In genomic region chr17:84943033-84943393, GRCm38 (mm10) we compare ENCODE assay signal across 25 mouse cellular contexts. TPM values are rescaled to one million over a fixed set of nuclear protein-coding genes. Genes with fewer than 3 reads are reported as not detected.
A peak's percentile ranks its signal among the peaks of the same experiment; 100 is the strongest.
DNase-seq lines count a peak whose midpoint lies in the region; ATAC-seq and TF ChIP-seq lines count a peak whose summit lies in the region.
"Had no signal": no experiment of that assay in that cellular context is flagged by ENCODE, and none has a peak within 500 bp of the region (broad histone marks: within the 10 kb centered on the region; RNA-seq: fewer than 3 reads in every experiment).

No protein-coding gene starts in this region.

- 50% methylated on average over 2 of the region's 2 CpGs for whole genome bisulfite sequencing in heart, embryonic 14.5 days
- WGBS in heart, embryonic 11.5 days (ENCODE audit: insufficient replicate concordance) = 54% methylated on average over 2 of the region's 2 CpGs
- WGBS in liver, embryonic 12.5 days (ENCODE audit: insufficient replicate concordance) = 27% methylated on average over 2 of the region's 2 CpGs
- WGBS in midbrain, embryonic 13.5 days = 64% methylated on average over 2 of the region's 2 CpGs

- TF ChIP-seq POLR2A in MEL (IDR thresholded peaks at IDR 0.05; ENCODE audit: control insufficient read depth in 1 of 2, insufficient read depth in 1 of 2, low read depth in 1 of 2, low read length in 2 of 2, poor library complexity in 1 of 2) (no peak), myocyte (IDR thresholded peaks at IDR 0.05; ENCODE audit: insufficient read length, low read depth) (no peak)

- H3K4me2 ChIP-seq in heart, embryonic 14.5 days (ENCODE audit: low read length) = no peak overlapping the region
- no peak overlapping the region for H3K4me2 ChIP-seq in heart, embryonic 11.5 days
- H3K4me2 ChIP-seq in liver, embryonic 12.5 days = no peak overlapping the region
- peak overlapping the region; percentile 50 for H3K4me2 ChIP-seq in myocyte (ENCODE audit: low read depth)
- no peak overlapping the region for H3K4me2 ChIP-seq in midbrain, embryonic 13.5 days (replicated peaks)
- H3K4me2 ChIP-seq: embryonic facial prominence, embryonic 13.5 days; limb, embryonic 15.5 days had no signal

- H3K27ac ChIP-seq in heart, embryonic 14.5 days (replicated peaks in 1 of 2; ENCODE audit: control insufficient read depth in 1 of 2, insufficient read depth in 1 of 2, low read depth in 2 of 2, low read length in 2 of 2) = peak overlapping the region; percentile 45 to 55; a peak in 2 of 4 replicates
- H3K27ac ChIP-seq in heart, embryonic 11.5 days (ENCODE audit: low read depth, low read length) = no peak overlapping the region
- H3K27ac ChIP-seq in MEL (ENCODE audit: control insufficient read depth, low read depth, low read length) = peak overlapping the region; percentile 97
- peak overlapping the region; percentile 86 for H3K27ac ChIP-seq in liver, embryonic 12.5 days
- H3K27ac ChIP-seq in midbrain, embryonic 13.5 days = no peak overlapping the region
- H3K27ac ChIP-seq: embryonic facial prominence, embryonic 13.5 days; hindbrain, postnatal 0 days; left cerebral cortex, adult 2 months; limb, embryonic 15.5 days; midbrain, embryonic 10.5 days had no signal

- peaks cover 3% of the 10 kb centered on the region; the same call in 1 of the 2 replicates for H3K9me3 ChIP-seq in heart, embryonic 14.5 days (ENCODE audit: control insufficient read depth, low read length)
- H3K9me3 ChIP-seq in heart, embryonic 11.5 days (replicated peaks; ENCODE audit: control insufficient read depth, low read length) = no peaks in the 10 kb centered on the region
- H3K9me3 ChIP-seq in MEL (replicated peaks; ENCODE audit: insufficient read depth, low read length) = no peaks in the 10 kb centered on the region
- H3K9me3 ChIP-seq in liver, embryonic 12.5 days (replicated peaks) = 0 out of 2 replicates have a peak, but pooled peaks cover 5% of the 10 kb centered on the region
- no peaks in the 10 kb centered on the region for H3K9me3 ChIP-seq in midbrain, embryonic 13.5 days
- H3K9me3 ChIP-seq: embryonic facial prominence, embryonic 13.5 days; limb, embryonic 15.5 days; midbrain, embryonic 10.5 days had no signal

- peaks cover 5 to 9% of the 10 kb centered on the region in 2 experiments; a peak in 3 of 4 replicates for H3K4me1 ChIP-seq in heart, embryonic 14.5 days (ENCODE audit: control insufficient read depth in 2 of 2, insufficient read depth in 2 of 2, low read length in 2 of 2)
- H3K4me1 ChIP-seq in heart, embryonic 11.5 days (ENCODE audit: control insufficient read depth, insufficient read depth, low read length) = peaks cover 3% of the 10 kb centered on the region
- H3K4me1 ChIP-seq in MEL (ENCODE audit: control insufficient read depth in 1 of 2, insufficient read depth in 2 of 2, low read length in 2 of 2) = peaks cover 20 to 25% of the 10 kb centered on the region in 2 experiments
- H3K4me1 ChIP-seq in liver, embryonic 12.5 days = peaks cover 49% of the 10 kb centered on the region
- H3K4me1 ChIP-seq in midbrain, embryonic 13.5 days (replicated peaks) = no peaks in the 10 kb centered on the region
- H3K4me1 ChIP-seq: embryonic facial prominence, embryonic 13.5 days; limb, embryonic 15.5 days; midbrain, embryonic 10.5 days had no signal

- no peak for TF ChIP-seq RAD21 in MEL (IDR thresholded peaks at IDR 0.05; ENCODE audit: low read depth, low read length)

- no peak for TF ChIP-seq CTCF in MEL (IDR thresholded peaks at IDR 0.05 in 2 of 3, conservative IDR thresholded peaks at IDR 0.05 in 1 of 3; ENCODE audit: control insufficient read depth in 1 of 3, insufficient read depth in 1 of 3, low read depth in 2 of 3, low read length in 3 of 3, poor library complexity in 1 of 3, severe bottlenecking in 1 of 3)

- no peaks in the 10 kb centered on the region for H3K27me3 ChIP-seq in heart, embryonic 14.5 days (ENCODE audit: control insufficient read depth, insufficient read depth, low read length)
- H3K27me3 ChIP-seq in heart, embryonic 11.5 days (ENCODE audit: control insufficient read depth, insufficient read depth, low read length) = no peaks in the 10 kb centered on the region
- H3K27me3 ChIP-seq in MEL (ENCODE audit: control insufficient read depth in 1 of 2, insufficient read depth in 2 of 2, low read length in 2 of 2) = no peaks in the 10 kb centered on the region
- H3K27me3 ChIP-seq in liver, embryonic 12.5 days (replicated peaks) = no peaks in the 10 kb centered on the region
- H3K27me3 ChIP-seq in myocyte (ENCODE audit: control insufficient read depth, insufficient read depth, insufficient read length) = no peaks in the 10 kb centered on the region
- H3K27me3 ChIP-seq in midbrain, embryonic 13.5 days = no peaks in the 10 kb centered on the region
- H3K27me3 ChIP-seq: embryonic facial prominence, embryonic 13.5 days; limb, embryonic 15.5 days had no signal

- H3K4me3 ChIP-seq in heart, embryonic 14.5 days (ENCODE audit: control insufficient read depth in 1 of 2, insufficient read depth in 1 of 2, low read depth in 1 of 2, low read length in 2 of 2) = no peak overlapping the region
- no peak overlapping the region for H3K4me3 ChIP-seq in heart, embryonic 11.5 days (ENCODE audit: low read depth, low read length)
- H3K4me3 ChIP-seq in MEL (ENCODE audit: control insufficient read depth in 1 of 2, insufficient read depth in 1 of 2, low read depth in 2 of 2, low read length in 2 of 2) (no peak overlapping the region; a peak in 1 of 4 replicates), myocyte (no peak overlapping the region)
- H3K4me3 ChIP-seq in liver, embryonic 12.5 days = no peak overlapping the region
- no peak overlapping the region for H3K4me3 ChIP-seq in midbrain, embryonic 13.5 days (replicated peaks)
- H3K4me3 ChIP-seq: embryonic facial prominence, embryonic 13.5 days; left cerebral cortex, adult 2 months; limb, embryonic 15.5 days; midbrain, embryonic 10.5 days had no signal

- H3K79me2 ChIP-seq in MEL (ENCODE audit: control insufficient read depth, insufficient read depth, low read length, poor library complexity) (no peaks in the 10 kb centered on the region), myocyte (ENCODE audit: control insufficient read depth, insufficient read depth) (no peaks in the 10 kb centered on the region)

- no peaks in the 10 kb centered on the region for H3K36me3 ChIP-seq in heart, embryonic 14.5 days (ENCODE audit: control insufficient read depth, insufficient read depth, low read length)
- no peaks in the 10 kb centered on the region for H3K36me3 ChIP-seq in heart, embryonic 11.5 days (ENCODE audit: control insufficient read depth, insufficient read depth, low read length)
- peaks cover 0 to 28% of the 10 kb centered on the region in 2 experiments; a peak in 2 of 4 replicates for H3K36me3 ChIP-seq in MEL (ENCODE audit: control insufficient read depth in 1 of 2, insufficient read depth in 2 of 2, low read length in 2 of 2)
- no peaks in the 10 kb centered on the region for H3K36me3 ChIP-seq in liver, embryonic 12.5 days
- H3K36me3 ChIP-seq in myocyte (ENCODE audit: control insufficient read depth, insufficient read depth) = no peaks in the 10 kb centered on the region
- H3K36me3 ChIP-seq in midbrain, embryonic 13.5 days = no peaks in the 10 kb centered on the region
- H3K36me3 ChIP-seq: embryonic facial prominence, embryonic 13.5 days; limb, embryonic 15.5 days; midbrain, embryonic 10.5 days had no signal

- no peak overlapping the region for H3K9ac ChIP-seq in heart, embryonic 14.5 days (ENCODE audit: low read length)
- H3K9ac ChIP-seq in heart, embryonic 11.5 days (ENCODE audit: low read depth, low read length) = no peak overlapping the region
- peak overlapping the region; percentile 36 for H3K9ac ChIP-seq in MEL (ENCODE audit: control insufficient read depth, low read depth, low read length, poor library complexity, severe bottlenecking)
- H3K9ac ChIP-seq in liver, embryonic 12.5 days = peak overlapping the region; percentile 9; the same call in 1 of the 2 replicates
- no peak overlapping the region for H3K9ac ChIP-seq in midbrain, embryonic 13.5 days (replicated peaks)
- H3K9ac ChIP-seq: embryonic facial prominence, embryonic 13.5 days; limb, embryonic 15.5 days had no signal

- no peak overlapping the region for H3ac ChIP-seq in myocyte (ENCODE audit: control insufficient read depth, insufficient read length)

- no peak for DNase-seq in MEL (ENCODE audit: low read depth, low spot score)
- no peak for DNase-seq in urinary bladder, postnatal 25 days (ENCODE audit: low spot score)
- DNase-seq: adrenal gland, adult 8-10 months; cerebellum, adult 18-20 months; cerebellum, postnatal 14 days; embryo, embryonic 11 days; gastrocnemius, postnatal 36 days; heart, postnatal 14 days; kidney, adult 9 months; kidney, postnatal 36 days; layer of hippocampus, adult 9-11 months; left cerebral cortex, postnatal 4 days; lung, postnatal 4 days had no signal

- ATAC-seq in heart, embryonic 14.5 days (ENCODE audit: insufficient number of reproducible peaks, insufficient read depth, low FRiP score, low read depth) = no peak
- ATAC-seq in heart, embryonic 11.5 days (replicated peaks; ENCODE audit: insufficient number of reproducible peaks, low FRiP score, low TSS enrichment) = no peak
- ATAC-seq in liver, embryonic 12.5 days = peak; percentile 53
- no peak for ATAC-seq in midbrain, embryonic 13.5 days
- ATAC-seq: activated CD4-positive, CD25-positive, alpha-beta regulatory T cell, adult 4 months; forebrain, embryonic 14.5 days; hindbrain, postnatal 0 days had no signal

- no peak for TF ChIP-seq EP300 in MEL (IDR thresholded peaks at IDR 0.05; ENCODE audit: low read depth in 1 of 2, low read length in 2 of 2)

TF ChIP-seq in MEL, 35 proteins besides CTCF, POLR2A, EP300 and RAD21 (continues in another document):
- TF ChIP-seq CHD1 (IDR thresholded peaks at IDR 0.05; ENCODE audit: low read depth, low read length) = no peak
- no peak for TF ChIP-seq ZC3H11A (IDR thresholded peaks at IDR 0.05; ENCODE audit: low read depth, low read length)
- TF ChIP-seq ETS1 (IDR thresholded peaks at IDR 0.05; ENCODE audit: low read depth, low read length) = no peak

TF ChIP-seq in myocyte, 11 proteins besides CTCF, POLR2A, EP300 and RAD21 (continues in another document):
- TF ChIP-seq USF1 (IDR thresholded peaks at IDR 0.05; ENCODE audit: low read depth) = no peak
- no peak for TF ChIP-seq TCF3 (IDR thresholded peaks at IDR 0.05; ENCODE audit: insufficient read length, low read depth)
- no peak for TF ChIP-seq CEBPB (IDR thresholded peaks at IDR 0.05; ENCODE audit: insufficient read depth, poor library complexity, severe bottlenecking)
- no peak for TF ChIP-seq MYOD1 (IDR thresholded peaks at IDR 0.05; ENCODE audit: control insufficient read depth in 1 of 3, insufficient read length in 2 of 3, low read depth in 2 of 3)

RNA-seq across cellular contexts. Expression of gene Ppm1b, which starts 13.5 kb away (rescaled TPM):
- 68.9 and 73.0 TPM in 2 replicates for polyA plus RNA-seq in heart, embryonic 14.5 days (2014; fragmentation: Nextera tagmentation; extraction: Ambion mirVana)
- 58.9 and 67.1 TPM in 2 replicates for polyA plus RNA-seq in heart, embryonic 11.5 days (2014; fragmentation: Nextera tagmentation; extraction: Ambion mirVana)
- total RNA-seq in MEL (2012; rRNA removed) = 45.7 and 48.6 TPM in 2 replicates
- polyA plus RNA-seq in MEL (2012; ENCODE audit: insufficient read depth in 1 of 2, insufficient read length in 2 of 2, low read depth in 1 of 2, low replicate concordance in 2 of 2, missing spikeins in 1 of 2) = 10 to 100 TPM in 1 of 2 experiments, not detected in 1; 51.6 TPM
- polyA plus RNA-seq in liver, embryonic 12.5 days (2016; fragmentation: Nextera tagmentation; extraction: Ambion mirVana) = 71.7 and 75.2 TPM in 2 replicates
- 50.1 TPM for polyA plus RNA-seq in myocyte (2012; fragmentation: generic; extraction: Trizol)
- polyA plus RNA-seq in midbrain, embryonic 13.5 days (2015; fragmentation: Nextera tagmentation; extraction: Ambion mirVana) = 95.8 and 101 TPM in 2 replicates

Comparison
In these comparisons a context has a peak if more than half of its experiments do, and no peak if none do; other contexts are left out.
1. H3K27ac ChIP-seq: peak in heart, embryonic 14.5 days (2 of 2), MEL (single experiment) and liver, embryonic 12.5 days (single experiment); none in heart, embryonic 11.5 days (single experiment) and midbrain, embryonic 13.5 days (single experiment).
2. H3K9ac ChIP-seq: peak in MEL (single experiment) and liver, embryonic 12.5 days (single experiment); none in heart, embryonic 14.5 days (single experiment), heart, embryonic 11.5 days (single experiment) and midbrain, embryonic 13.5 days (single experiment).